Mouse (Mus musculus) heart, embryonic 12.5 days (tissue): ENCODE measurements around the gene Uvssa. TPM values are rescaled to one million over a fixed set of nuclear protein-coding genes. Genes with fewer than 3 reads are reported as not detected.

Source experiments
- ATAC-seq: fragments of 200-750 bp; cut with Nextera tagmentation; 2 replicates; pipeline ENCODE4 v1.8.0; 2017; ENCODE audit warnings: moderate TSS enrichment, moderate library complexity; ENCODE audit not compliant: insufficient number of reproducible peaks, low FRiP score
- H3K27ac ChIP-seq: fragments of 300-500 bp; sonication (generic); 2 replicates; pipeline ENCODE4 v1.5.1; 2016; ENCODE audit warnings: mild to moderate bottlenecking, moderate library complexity; ENCODE audit not compliant: poor library complexity, severe bottlenecking
- H3K27me3 ChIP-seq: fragments of 300-500 bp; sonication (generic); replicated peaks from 2 replicates; pipeline ENCODE4 v1.6.1; 2016; ENCODE audit warnings: mild to moderate bottlenecking, moderate library complexity
- H3K36me3 ChIP-seq: fragments of 300-500 bp; sonication (generic); 2 replicates; pipeline ENCODE4 v1.6.1; 2016; ENCODE audit warnings: mild to moderate bottlenecking, moderate library complexity
- H3K4me1 ChIP-seq: fragments of 300-500 bp; sonication (generic); replicated peaks from 2 replicates; pipeline ENCODE4 v1.6.1; 2016; ENCODE audit warnings: mild to moderate bottlenecking
- H3K4me2 ChIP-seq: fragments of 300-500 bp; sonication (generic); 2 replicates; pipeline ENCODE4 v1.6.1; 2016; ENCODE audit warnings: mild to moderate bottlenecking, moderate library complexity
- H3K4me3 ChIP-seq: fragments of 300-500 bp; sonication (generic); 2 replicates; pipeline ENCODE4 v1.5.1; 2016; ENCODE audit warnings: mild to moderate bottlenecking
- H3K9ac ChIP-seq: fragments of 300-500 bp; sonication (generic); 2 replicates; pipeline ENCODE4 v1.6.1; 2016; ENCODE audit warnings: mild to moderate bottlenecking, moderate library complexity
- H3K9me3 ChIP-seq: fragments of 300-500 bp; sonication (generic); replicated peaks from 2 replicates; pipeline ENCODE4 v1.6.1; 2016; ENCODE audit warnings: mild to moderate bottlenecking, moderate library complexity
- WGBS: fragments of 180-500 bp; shearing (Covaris S2); methylation state at CpG from one replicate; pipeline ENCODE4 v1.1.7; 2016; 5-methylcytosine and 5-hydroxymethylcytosine counted together
- polyA plus RNA-seq: library from polyadenylated mRNA; unstranded; fragments of >200 nt; fragmentation: Nextera tagmentation; extraction: Ambion mirVana; gene quantifications from 2 replicates; pipeline ENCODE4 v1.2.1, GENCODE M21; 2016

The Uvssa gene
- polyA plus RNA-seq, 1 experiment from 2014 or later, result 4.6 TPM

DNA sequence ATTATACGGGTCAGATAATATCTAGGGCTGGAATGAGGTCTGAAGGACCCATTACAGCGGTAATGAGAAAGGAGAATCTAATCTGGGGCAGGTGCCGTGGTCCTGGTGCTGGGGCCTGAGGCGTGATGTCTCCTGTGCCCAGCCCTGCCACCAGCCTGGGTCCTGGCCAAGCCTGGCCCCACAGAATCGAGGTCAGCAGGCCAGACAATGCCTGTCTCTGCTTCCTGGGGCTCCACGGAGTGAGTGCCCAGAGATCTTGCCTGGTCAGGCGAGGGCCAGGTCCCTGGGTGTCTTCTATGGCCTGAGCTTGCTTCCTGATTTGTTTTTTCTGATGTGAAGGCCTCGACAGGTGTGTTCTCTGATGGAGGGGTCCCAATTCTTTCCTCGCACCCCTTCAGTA lies 65.4 kb downstream of the Uvssa start:
- Histone ChIP-seq H3K27ac (no peak overlapping the region), H3K9me3 (no peaks in the 10 kb centered on the region), H3K36me3 (no peaks in the 10 kb centered on the region), H3K9ac (no peak overlapping the region), H3K4me3 (no peak overlapping the region), H3K4me1 (peaks cover 4% of the 10 kb centered on the region; the same call in 1 of the 2 replicates), H3K27me3 (peaks cover 80% of the 10 kb centered on the region), H3K4me2 (no peak overlapping the region)
- no peak for ATAC-seq
- 51% methylated on average over 9 of the region's 9 CpGs for WGBS

DNA sequence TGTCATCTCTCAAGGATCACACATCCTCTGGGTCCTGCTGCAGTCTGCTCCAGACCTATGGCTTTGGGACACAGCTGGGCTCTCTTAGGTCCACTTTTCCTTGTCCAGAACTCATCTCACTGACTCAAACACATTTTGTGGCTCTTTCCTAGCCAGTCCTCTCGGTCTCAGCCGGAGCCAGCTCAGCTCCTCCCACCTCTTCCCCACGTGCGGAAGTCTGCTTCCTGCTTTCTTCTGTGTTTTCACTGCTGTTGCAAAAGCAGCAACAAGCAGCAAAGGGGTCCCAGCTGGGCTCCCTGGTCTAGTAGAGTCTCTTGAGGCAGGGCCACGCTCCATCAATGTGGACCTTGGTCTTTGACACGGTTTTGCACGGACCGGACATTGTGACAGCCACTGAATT lies 77.4 kb downstream of the Uvssa start:
- no peak overlapping the region for H3K27ac ChIP-seq
- no peak overlapping the region for H3K9ac ChIP-seq
- H3K27me3 ChIP-seq, result peaks cover 23% of the 10 kb centered on the region
- ATAC-seq, result no peak
- no peaks in the 10 kb centered on the region for H3K9me3 ChIP-seq
- no peak overlapping the region for H3K4me3 ChIP-seq
- H3K36me3 ChIP-seq, result no peaks in the 10 kb centered on the region
- 57% methylated on average over 8 of the region's 8 CpGs for WGBS
- no peak overlapping the region for H3K4me2 ChIP-seq
- H3K4me1 ChIP-seq, result no peaks in the 10 kb centered on the region

DNA sequence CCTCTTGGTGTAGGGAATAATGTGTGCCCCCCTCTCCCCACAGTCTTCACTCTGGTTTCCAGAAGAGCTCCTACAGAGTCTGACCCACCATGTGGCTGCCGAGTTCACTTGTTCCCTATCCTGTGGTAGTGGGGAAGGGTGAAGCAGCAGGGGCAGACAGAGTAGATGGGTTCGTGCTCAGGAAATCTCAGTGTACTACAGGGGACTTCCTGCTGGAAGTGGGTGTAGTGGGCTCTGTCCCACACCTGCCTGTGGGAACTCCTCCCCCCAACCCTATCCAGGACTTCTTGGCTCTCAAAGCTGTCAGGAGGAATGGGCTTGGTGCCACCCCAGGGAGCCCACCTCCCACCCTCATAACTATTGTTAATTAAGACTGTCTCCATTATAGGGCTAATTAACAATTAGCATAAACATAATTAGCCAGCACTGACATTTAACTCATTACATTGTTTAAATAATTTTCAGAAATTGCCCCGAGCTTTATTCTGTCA lies 79.8 kb downstream of the Uvssa start:
- no peak overlapping the region for H3K4me3 ChIP-seq
- no peak overlapping the region for H3K27ac ChIP-seq
- no peak overlapping the region for H3K4me2 ChIP-seq
- H3K36me3 ChIP-seq, result no peaks in the 10 kb centered on the region
- no peak for ATAC-seq
- no peaks in the 10 kb centered on the region for H3K9me3 ChIP-seq
- 76% methylated on average over 3 of the region's 3 CpGs for WGBS
- H3K27me3 ChIP-seq, result peaks cover 29% of the 10 kb centered on the region
- no peaks in the 10 kb centered on the region for H3K4me1 ChIP-seq
- no peak overlapping the region for H3K9ac ChIP-seq

DNA sequence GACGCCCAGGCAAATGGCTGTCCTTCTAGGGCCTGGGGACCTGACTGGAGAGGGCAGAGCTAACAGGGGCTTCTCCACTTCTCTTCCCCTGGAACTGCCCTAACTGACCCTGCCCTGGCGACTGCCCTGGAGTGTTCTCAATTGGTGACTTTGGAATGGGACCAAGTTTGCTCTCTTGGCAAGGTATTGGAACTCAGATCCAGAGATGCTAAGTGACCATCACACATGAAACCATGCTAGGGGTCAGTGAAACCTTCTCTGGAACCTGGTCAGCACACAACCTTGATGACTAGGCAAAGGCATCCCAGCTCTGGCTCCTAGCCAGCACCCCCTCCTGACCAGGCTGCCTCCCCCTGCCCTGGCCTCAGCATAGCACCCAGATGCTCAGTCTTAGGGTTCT lies 80.8 kb downstream of the Uvssa start:
- no peak overlapping the region for H3K27ac ChIP-seq
- peaks cover 37% of the 10 kb centered on the region for H3K27me3 ChIP-seq
- no peak overlapping the region for H3K9ac ChIP-seq
- no peak overlapping the region for H3K4me2 ChIP-seq
- WGBS, result 65% methylated on average over 2 of the region's 2 CpGs
- no peak for ATAC-seq
- H3K36me3 ChIP-seq, result no peaks in the 10 kb centered on the region
- H3K4me1 ChIP-seq, result no peaks in the 10 kb centered on the region
- H3K4me3 ChIP-seq, result no peak overlapping the region
- no peaks in the 10 kb centered on the region for H3K9me3 ChIP-seq

DNA sequence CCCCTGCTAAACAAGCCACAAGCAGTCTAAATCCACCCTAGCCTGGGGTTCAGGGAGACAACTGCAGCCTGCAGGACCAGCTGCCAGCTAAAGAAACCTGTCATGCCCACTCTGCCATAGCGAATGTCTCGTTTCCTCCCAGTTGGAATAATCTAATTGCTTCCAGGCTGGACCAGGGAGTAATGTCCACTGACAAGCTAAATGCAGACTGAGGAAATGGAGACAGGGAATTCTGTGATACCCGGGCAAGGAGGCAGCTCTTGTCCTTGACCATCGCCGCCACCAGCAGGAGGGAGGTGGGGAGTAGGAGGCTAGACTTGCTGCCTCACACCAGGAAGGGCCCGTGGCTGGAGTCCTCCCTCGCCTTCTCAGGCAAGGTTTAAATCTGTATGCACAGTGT lies 86.0 kb downstream of the Uvssa start:
- no peak for ATAC-seq
- WGBS, result 63% methylated on average over 7 of the region's 7 CpGs
- no peaks in the 10 kb centered on the region for H3K9me3 ChIP-seq

DNA sequence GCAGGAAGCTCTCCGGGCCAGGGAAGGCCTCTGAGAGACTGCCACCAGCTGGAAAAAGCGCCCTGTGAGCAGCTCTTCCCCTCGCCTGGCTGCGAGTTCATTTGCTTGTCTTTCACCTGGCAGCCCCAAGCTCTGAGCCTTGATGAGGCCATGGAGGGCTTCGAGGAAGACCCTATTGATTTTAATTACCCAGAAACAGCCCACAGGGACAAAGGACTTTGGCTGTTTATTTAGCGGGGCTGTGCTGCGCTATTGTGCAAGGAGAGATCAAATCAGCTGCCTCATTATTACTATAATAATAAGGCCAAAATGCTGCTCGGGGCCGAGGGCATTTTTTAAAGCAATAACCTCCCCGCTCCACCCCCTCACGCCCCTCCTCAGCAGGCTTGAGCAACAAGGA lies 87.1 kb downstream of the Uvssa start:
- peaks cover 50% of the 10 kb centered on the region for H3K27me3 ChIP-seq

More for the DNA sequence above, 86.0 kb downstream of the Uvssa start:
- no peak overlapping the region for H3K27ac ChIP-seq
- H3K4me3 ChIP-seq, result no peak overlapping the region
- no peaks in the 10 kb centered on the region for H3K4me1 ChIP-seq
- H3K36me3 ChIP-seq, result no peaks in the 10 kb centered on the region
- H3K27me3 ChIP-seq, result peaks cover 54% of the 10 kb centered on the region
- H3K9ac ChIP-seq, result no peak overlapping the region
- no peak overlapping the region for H3K4me2 ChIP-seq

More for the DNA sequence above, 87.1 kb downstream of the Uvssa start:
- no peak overlapping the region for H3K4me2 ChIP-seq
- H3K4me3 ChIP-seq, result no peak overlapping the region
- H3K4me1 ChIP-seq, result no peaks in the 10 kb centered on the region
- ATAC-seq, result no peak
- H3K9ac ChIP-seq, result no peak overlapping the region
- H3K36me3 ChIP-seq, result no peaks in the 10 kb centered on the region
- H3K27ac ChIP-seq, result no peak overlapping the region
- WGBS, result 69% methylated on average over 11 of the region's 11 CpGs
- no peaks in the 10 kb centered on the region for H3K9me3 ChIP-seq

Other genes starting within 250 kb of the Uvssa start
- gene Spon2, start 160.1 kb upstream of the Uvssa start, polyA plus RNA-seq, result 75.6 and 76.5 TPM in 2 replicates
- gene Ctbp1, start 103.6 kb upstream of the Uvssa start, polyA plus RNA-seq, result 250 and 251 TPM in 2 replicates
- gene Maea, start 43.0 kb upstream of the Uvssa start, polyA plus RNA-seq, result 125 and 127 TPM in 2 replicates
- gene Nkx1-1, start 55.4 kb downstream of the Uvssa start, polyA plus RNA-seq, result not detected in 2 replicates